Mouse (Mus musculus): ENCODE results near the gene AL731706.1. TPM values are rescaled to one million over a fixed set of nuclear protein-coding genes. Genes with fewer than 3 reads are reported as not detected.

AL731706.1 gene
- polyA plus RNA-seq, 1 experiment from 2014 or later = 44.0 TPM

Other genes starting within 250 kb of the AL731706.1 start
- 10.7 and 12.1 TPM in 2 replicates for gene Snap25, start 177.9 kb downstream of the AL731706.1 start, polyA plus RNA-seq (2014; fragmentation: Nextera tagmentation; extraction: Ambion mirVana)
- gene AL731706.2, start 5.7 kb downstream of the AL731706.1 start, polyA plus RNA-seq (2014; fragmentation: Nextera tagmentation; extraction: Ambion mirVana) = 19.3 and 51.3 TPM in 2 replicates
- 4.6 and 5.9 TPM in 2 replicates for gene Slx4ip, start 171 bp downstream of the AL731706.1 start, polyA plus RNA-seq (2014; fragmentation: Nextera tagmentation; extraction: Ambion mirVana)
- 17.6 and 20.8 TPM in 2 replicates for gene Mkks, start within 50 bp of the AL731706.1 start, polyA plus RNA-seq (2014; fragmentation: Nextera tagmentation; extraction: Ambion mirVana)
- gene Jag1, start 225.3 kb upstream of the AL731706.1 start, polyA plus RNA-seq (2014; fragmentation: Nextera tagmentation; extraction: Ambion mirVana) = 17.2 and 21.7 TPM in 2 replicates

Measured in heart, embryonic 11.5 days (tissue).